Mouse (Mus musculus) forebrain, embryonic 15.5 days (tissue): ENCODE measurements around the gene Rtf1. TPM values are rescaled to one million over a fixed set of nuclear protein-coding genes. Genes with fewer than 3 reads are reported as not detected.

Experiments used
- ATAC-seq: fragments of 200-750 bp; cut with Nextera tagmentation; replicated peaks from 2 replicates; pipeline ENCODE4 v1.8.0; 2017; ENCODE audit warnings: mild to moderate bottlenecking, moderate TSS enrichment, moderate library complexity
- H3K27ac ChIP-seq: fragments of 300-500 bp; sonication (generic); replicated peaks from 2 replicates; pipeline ENCODE4 v1.5.1; 2015; ENCODE audit warnings: mild to moderate bottlenecking, inconsistent platforms
- H3K27me3 ChIP-seq: fragments of 300-500 bp; sonication (generic); 2 replicates; pipeline ENCODE4 v1.6.1; 2015; ENCODE audit warnings: inconsistent platforms
- H3K36me3 ChIP-seq: fragments of 300-500 bp; sonication (generic); 2 replicates; pipeline ENCODE4 v1.6.1; 2015; ENCODE audit warnings: mild to moderate bottlenecking, inconsistent platforms
- H3K4me1 ChIP-seq: fragments of 300-500 bp; sonication (generic); 2 replicates; pipeline ENCODE4 v1.6.1; 2015; ENCODE audit warnings: inconsistent platforms
- H3K4me2 ChIP-seq: fragments of 300-500 bp; sonication (generic); replicated peaks from 2 replicates; pipeline ENCODE4 v1.6.1; 2015; ENCODE audit warnings: mild to moderate bottlenecking, inconsistent platforms
- H3K4me3 ChIP-seq: fragments of 300-500 bp; sonication (generic); 2 replicates; pipeline ENCODE4 v1.5.1; 2015; ENCODE audit warnings: mild to moderate bottlenecking, inconsistent platforms
- H3K9ac ChIP-seq: fragments of 300-500 bp; sonication (generic); replicated peaks from 2 replicates; pipeline ENCODE4 v1.6.1; 2015; ENCODE audit warnings: mild to moderate bottlenecking, inconsistent platforms
- H3K9me3 ChIP-seq: fragments of 300-500 bp; sonication (generic); 2 replicates; pipeline ENCODE4 v1.6.1; 2016; ENCODE audit warnings: inconsistent platforms
- WGBS: fragments of 180-500 bp; shearing (Covaris S2); methylation state at CpG from one replicate; pipeline ENCODE4 v1.1.7; 2015; ENCODE audit warnings: mixed read lengths; 5-methylcytosine and 5-hydroxymethylcytosine counted together
- polyA plus RNA-seq: library from polyadenylated mRNA; unstranded; fragments of >200 nt; fragmentation: Nextera tagmentation; extraction: Ambion mirVana; gene quantifications from 2 replicates; pipeline ENCODE4 v1.2.1, GENCODE M21; 2015

Gene Rtf1
- polyA plus RNA-seq, 1 experiment from 2014 or later = 73.7 TPM

- Histone ChIP-seq H3K9me3 (no peaks in the 10 kb centered on the region), H3K9ac (peak within 1 kb of the TSS; percentile 28), H3K36me3 (no peaks in the 10 kb centered on the region), H3K27ac (0 out of 2 replicates have a peak within 1 kb of the TSS, but pooled peaks have one; percentile 37), H3K27me3 (peaks cover 37% of the 10 kb centered on the region), H3K4me1 (peaks cover 36% of the 10 kb centered on the region), H3K4me2 (peak within 1 kb of the TSS; percentile 95), H3K4me3 (peak within 1 kb of the TSS; percentile 53)
- ATAC-seq = peak; percentile 82
- under 1% methylated on average over 53 of the region's 53 CpGs for WGBS
Measured at GRCm38 (mm10) chr2:119741581-119742411, 66.9 kb downstream of the Rtf1 start, which contains the start of gene Itpka. TSS of gene Itpka (plus strand) at chr2:119742337.

- Histone ChIP-seq H3K9ac (peak overlapping the region; percentile 28), H3K27me3 (peaks cover 35% of the 10 kb centered on the region), H3K9me3 (no peaks in the 10 kb centered on the region), H3K4me1 (peaks cover 36% of the 10 kb centered on the region), H3K4me2 (peak overlapping the region; percentile 95), H3K4me3 (peak overlapping the region; percentile 53), H3K27ac (no peak overlapping the region), H3K36me3 (no peaks in the 10 kb centered on the region)
- ATAC-seq = peak; percentile 31; the same call in 1 of the 2 replicates
- under 1% methylated on average over 70 of the region's 70 CpGs for WGBS
Measured at GRCm38 (mm10) chr2:119742461-119743175, 67.8 kb downstream of the Rtf1 start.

- peak overlapping the region; percentile 53 for H3K4me3 ChIP-seq
- H3K27me3 ChIP-seq = peaks cover 35% of the 10 kb centered on the region
- H3K9ac ChIP-seq = peak overlapping the region; percentile 28; the same call in 1 of the 2 replicates
- 8% methylated on average over 22 of the region's 31 CpGs for WGBS
- peak overlapping the region; percentile 95 for H3K4me2 ChIP-seq
- peaks cover 36% of the 10 kb centered on the region for H3K4me1 ChIP-seq
- ATAC-seq = 0 out of 2 replicates have a peak, but pooled peaks have one; percentile 15
- H3K9me3 ChIP-seq = no peaks in the 10 kb centered on the region
- H3K36me3 ChIP-seq = no peaks in the 10 kb centered on the region
- H3K27ac ChIP-seq = no peak overlapping the region
Measured at GRCm38 (mm10) chr2:119743176-119743807, 68.4 kb downstream of the Rtf1 start.

- Histone ChIP-seq H3K27me3 (peaks cover 35% of the 10 kb centered on the region), H3K9ac (no peak overlapping the region), H3K27ac (no peak overlapping the region), H3K4me3 (peak overlapping the region; percentile 53), H3K36me3 (no peaks in the 10 kb centered on the region), H3K9me3 (no peaks in the 10 kb centered on the region), H3K4me2 (peak overlapping the region; percentile 95), H3K4me1 (peaks cover 36% of the 10 kb centered on the region)
- ATAC-seq = no peak
- 6% methylated on average over 22 of the region's 22 CpGs for WGBS
Measured at GRCm38 (mm10) chr2:119743808-119744162, 68.9 kb downstream of the Rtf1 start.

GRCm38 (mm10) chr2:119744163-119745111, 69.6 kb downstream of the Rtf1 start:
- Histone ChIP-seq H3K9me3 (no peaks in the 10 kb centered on the region), H3K36me3 (no peaks in the 10 kb centered on the region), H3K4me3 (peak overlapping the region; percentile 53; the same call in 1 of the 2 replicates), H3K27ac (no peak overlapping the region), H3K4me2 (peak overlapping the region; percentile 95), H3K27me3 (peaks cover 35% of the 10 kb centered on the region), H3K9ac (no peak overlapping the region), H3K4me1 (peaks cover 36% of the 10 kb centered on the region)
- 5% methylated on average over 44 of the region's 46 CpGs for WGBS
- ATAC-seq = no peak

- no peak overlapping the region for H3K4me2 ChIP-seq
- H3K4me1 ChIP-seq = peaks cover 36% of the 10 kb centered on the region
- H3K27me3 ChIP-seq = peaks cover 35% of the 10 kb centered on the region
- 6% methylated on average over 1 of the region's 1 CpGs for WGBS
- ATAC-seq = no peak
- no peak overlapping the region for H3K27ac ChIP-seq
- no peaks in the 10 kb centered on the region for H3K9me3 ChIP-seq
- no peak overlapping the region for H3K9ac ChIP-seq
- H3K4me3 ChIP-seq = no peak overlapping the region
- H3K36me3 ChIP-seq = no peaks in the 10 kb centered on the region
Measured at GRCm38 (mm10) chr2:119745281-119745680, 70.4 kb downstream of the Rtf1 start.

- ATAC-seq = no peak
- 83% methylated on average over 7 of the region's 7 CpGs for WGBS
- Histone ChIP-seq H3K4me2 (no peak overlapping the region), H3K4me1 (peaks cover 24% of the 10 kb centered on the region), H3K27me3 (peaks cover 34% of the 10 kb centered on the region), H3K36me3 (no peaks in the 10 kb centered on the region), H3K4me3 (no peak overlapping the region), H3K9ac (no peak overlapping the region), H3K27ac (no peak overlapping the region), H3K9me3 (no peaks in the 10 kb centered on the region)
Measured at GRCm38 (mm10) chr2:119747554-119747953, 72.7 kb downstream of the Rtf1 start.

- Histone ChIP-seq H3K9ac (no peak overlapping the region), H3K36me3 (no peaks in the 10 kb centered on the region), H3K9me3 (no peaks in the 10 kb centered on the region), H3K4me3 (no peak overlapping the region), H3K27ac (no peak overlapping the region), H3K27me3 (peaks cover 18% of the 10 kb centered on the region), H3K4me2 (no peak overlapping the region), H3K4me1 (peaks cover 7% of the 10 kb centered on the region)
- 75% methylated on average over 13 of the region's 13 CpGs for WGBS
- ATAC-seq = no peak
Measured at GRCm38 (mm10) chr2:119749260-119749659, 74.4 kb downstream of the Rtf1 start.

GRCm38 (mm10) chr2:119757601-119758100, 82.8 kb downstream of the Rtf1 start:
- H3K27me3 ChIP-seq = peaks cover 43% of the 10 kb centered on the region

GRCm38 (mm10) chr2:119758101-119758843, 83.4 kb downstream of the Rtf1 start:
- peak; percentile 66 for ATAC-seq
- no peaks in the 10 kb centered on the region for H3K9me3 ChIP-seq
- H3K4me2 ChIP-seq = peak overlapping the region; percentile 100
- H3K36me3 ChIP-seq = no peaks in the 10 kb centered on the region
- peaks cover 16% of the 10 kb centered on the region for H3K4me1 ChIP-seq
- no peak overlapping the region for H3K27ac ChIP-seq
- peak overlapping the region; percentile 57 for H3K9ac ChIP-seq
- WGBS = under 1% methylated on average over 58 of the region's 77 CpGs
- peaks cover 43% of the 10 kb centered on the region for H3K27me3 ChIP-seq
- peak overlapping the region; percentile 70 for H3K4me3 ChIP-seq

More at GRCm38 (mm10) chr2:119757601-119758100, 82.8 kb downstream of the Rtf1 start:
- peak; percentile 49; the same call in 1 of the 2 replicates for ATAC-seq
- peak overlapping the region; percentile 70 for H3K4me3 ChIP-seq
- peak overlapping the region; percentile 57 for H3K9ac ChIP-seq
- no peak overlapping the region for H3K27ac ChIP-seq
- peaks cover 16% of the 10 kb centered on the region for H3K4me1 ChIP-seq
- H3K9me3 ChIP-seq = no peaks in the 10 kb centered on the region
- no peaks in the 10 kb centered on the region for H3K36me3 ChIP-seq
- WGBS = 4% methylated on average over 25 of the region's 31 CpGs
- H3K4me2 ChIP-seq = peak overlapping the region; percentile 100
